Mouse (Mus musculus): ENCODE measurements around the gene Rgs14. TPM values are rescaled to one million over a fixed set of nuclear protein-coding genes. Genes with fewer than 3 reads are reported as not detected.

The Rgs14 gene
- polyA plus RNA-seq (2012; rRNA removed) (1.4 and 1.6 TPM in 2 replicates), polyA plus RNA-seq (2014; fragmentation: Nextera tagmentation; extraction: Ambion mirVana) (1.3 and 1.7 TPM in 2 replicates)

DNA sequence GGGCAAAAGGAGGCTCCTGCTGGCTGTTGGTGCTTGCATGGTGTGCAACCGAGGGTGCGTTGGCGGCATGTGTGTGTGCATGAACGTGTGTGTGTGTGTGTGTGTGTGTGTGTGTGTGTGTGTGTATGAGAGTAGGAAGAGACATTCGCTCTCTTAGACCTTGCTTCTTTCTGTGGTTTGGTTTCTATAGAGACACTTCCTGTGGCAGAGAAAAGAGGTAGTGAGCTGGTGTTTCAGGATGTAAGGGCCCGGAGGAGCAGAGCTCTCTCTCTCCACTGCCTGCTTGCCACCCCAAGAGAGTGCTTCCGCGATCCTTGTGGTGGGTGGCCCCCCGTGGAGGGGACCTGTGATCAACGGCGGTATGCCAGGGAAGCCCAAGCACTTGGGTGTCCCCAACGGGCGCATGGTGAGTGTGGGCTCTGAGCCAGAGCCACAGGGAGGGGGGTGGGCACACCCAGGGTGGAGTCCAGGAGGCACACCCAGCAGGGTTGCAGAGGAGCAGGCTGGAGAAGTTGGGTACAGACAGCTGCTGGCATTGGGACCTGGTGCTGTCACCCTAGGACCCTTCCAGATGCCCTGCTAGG, at the start of gene Rgs14:
Gene Rgs14, plus strand, starts transcription at position 202 of the 584 bp plus-strand sequence.
- peak; percentile 85 for ATAC-seq (ENCODE audit: insufficient read depth)
- peak in 1 of 3 experiments; percentile 27 for DNase-seq (ENCODE audit: low read depth in 3 of 3, low spot score in 3 of 3)
- H3K36me3 ChIP-seq (replicated peaks; ENCODE audit: control insufficient read depth, insufficient read depth, low read depth) = no peaks in the 10 kb centered on the region
- peak within 1 kb of the TSS; percentile 59 for H3K4me2 ChIP-seq (ENCODE audit: low read depth)
- H3K4me1 ChIP-seq (replicated peaks; ENCODE audit: control insufficient read depth in 2 of 2, insufficient read depth in 2 of 2, low read length in 1 of 2) = peaks cover 24 to 28% of the 10 kb centered on the region in 2 experiments
- no peak within 1 kb of the TSS for H3K27ac ChIP-seq
- peak within 1 kb of the TSS; percentile 6 for H3K9ac ChIP-seq (replicated peaks)
- TF ChIP-seq CTCF (IDR thresholded peaks at IDR 0.05; ENCODE audit: low read depth) (no peak), EP300 (IDR thresholded peaks at IDR 0.05; ENCODE audit: low read depth) (no peak)
- no peaks in the 10 kb centered on the region for H3K27me3 ChIP-seq (ENCODE audit: control insufficient read depth, insufficient read depth, low read length)
- peak within 1 kb of the TSS; percentile 31 to 44 for H3K4me3 ChIP-seq (ENCODE audit: insufficient read depth in 1 of 2, low read depth in 2 of 2, low read length in 2 of 2)
- 8% methylated on average over 13 of the region's 13 CpGs for WGBS (ENCODE audit: insufficient replicate concordance)
- no peaks in the 10 kb centered on the region for H3K9me3 ChIP-seq (ENCODE audit: control insufficient read depth, low read length)

DNA sequence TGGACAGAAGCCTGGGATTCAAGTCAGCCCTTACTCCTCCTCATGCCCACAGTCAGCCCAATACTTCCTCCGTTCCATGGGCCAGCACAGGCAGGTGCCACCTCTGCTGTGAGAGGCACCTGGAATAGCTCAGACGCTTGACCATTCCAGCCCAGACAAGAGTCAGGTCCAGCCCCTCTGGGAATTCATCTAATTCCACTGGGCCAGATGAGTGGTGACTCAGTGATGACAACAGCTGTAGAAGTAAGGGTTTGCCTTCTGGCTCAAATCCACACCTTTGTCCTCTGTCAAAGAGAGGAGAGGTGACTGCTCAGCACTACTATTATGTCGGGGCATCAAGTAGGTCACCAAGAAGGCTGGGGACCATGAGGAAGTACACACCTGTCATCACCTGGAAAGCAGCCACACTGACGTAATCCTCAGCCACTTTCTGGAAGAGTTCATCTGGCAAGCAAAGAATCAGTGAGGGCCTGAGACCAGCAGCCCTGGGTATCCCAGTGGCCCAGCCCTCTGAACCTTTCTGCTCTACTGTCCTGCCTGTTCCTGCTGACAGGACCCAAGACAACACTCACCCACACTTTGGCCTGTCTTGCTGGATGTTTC, 49.5 kb upstream of the Rgs14 start, which contains the start of gene Prelid1:
Gene Prelid1, plus strand, starts transcription at position 570 of the 603 bp plus-strand sequence.
- peak within 1 kb of the TSS; percentile 70 to 95 for H3K4me3 ChIP-seq (ENCODE audit: insufficient read depth in 1 of 2, low read depth in 2 of 2, low read length in 2 of 2)
- H3K27me3 ChIP-seq (ENCODE audit: control insufficient read depth, insufficient read depth, low read length) = no peaks in the 10 kb centered on the region
- ATAC-seq (ENCODE audit: insufficient read depth) = no peak
- peaks cover 26% of the 10 kb centered on the region for H3K36me3 ChIP-seq (replicated peaks; ENCODE audit: control insufficient read depth, insufficient read depth, low read depth)
- DNase-seq (ENCODE audit: low read depth in 3 of 3, low spot score in 3 of 3) = no peak
- peaks cover 8 to 17% of the 10 kb centered on the region in 2 experiments for H3K4me1 ChIP-seq (replicated peaks; ENCODE audit: control insufficient read depth in 2 of 2, insufficient read depth in 2 of 2, low read length in 1 of 2)
- 84% methylated on average over 4 of the region's 4 CpGs for WGBS (ENCODE audit: insufficient replicate concordance)
- no peak within 1 kb of the TSS; the same call in none of the 2 replicates for H3K27ac ChIP-seq
- H3K9ac ChIP-seq (replicated peaks) = peak within 1 kb of the TSS; percentile 79
- peak within 1 kb of the TSS; percentile 76 for H3K4me2 ChIP-seq (ENCODE audit: low read depth)
- no peaks in the 10 kb centered on the region for H3K9me3 ChIP-seq (ENCODE audit: control insufficient read depth, low read length)
- TF ChIP-seq EP300 (IDR thresholded peaks at IDR 0.05; ENCODE audit: low read depth) (no peak), CTCF (IDR thresholded peaks at IDR 0.05; ENCODE audit: low read depth) (no peak)

DNA sequence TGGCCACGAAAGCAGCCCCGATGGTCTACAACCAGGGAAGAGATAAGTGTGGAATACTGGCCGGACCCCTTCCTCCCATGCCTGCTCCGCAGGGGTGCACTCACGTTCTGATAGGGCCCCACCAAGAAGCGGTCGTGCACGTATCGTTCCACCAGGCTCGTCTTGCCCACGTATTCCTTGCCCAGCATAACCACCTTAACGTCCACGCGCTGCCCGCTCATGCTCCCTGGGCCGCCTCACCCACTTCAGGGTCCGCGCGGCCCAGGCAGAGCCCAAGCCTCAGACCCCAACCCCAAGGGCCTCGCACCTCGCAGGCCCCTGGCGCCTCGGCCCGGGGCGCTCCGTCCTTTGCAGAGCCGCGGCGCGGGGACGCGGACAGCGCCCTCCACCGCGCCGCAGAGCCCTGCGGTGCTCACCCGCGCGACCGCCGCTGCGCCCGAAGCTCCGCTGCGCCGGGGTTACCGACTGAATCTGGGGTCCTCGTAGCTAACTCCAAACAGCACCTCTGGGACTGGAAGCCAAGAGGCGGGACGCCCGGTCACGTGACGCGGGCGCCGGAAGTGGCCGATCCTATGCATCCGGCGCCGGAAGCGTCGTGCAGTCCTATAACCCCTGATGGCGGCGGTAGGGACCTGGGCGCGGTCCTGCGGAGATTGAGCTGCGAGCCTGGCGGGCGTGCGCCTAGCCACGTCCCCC, 48.0 kb upstream of the Rgs14 start, which contains the start of gene Rab24:
Gene Rab24, minus strand, starts transcription at position 513 of the 696 bp plus-strand sequence.
- Histone ChIP-seq H3K27me3 (ENCODE audit: control insufficient read depth, insufficient read depth, low read length) (no peaks in the 10 kb centered on the region), H3K36me3 (replicated peaks; ENCODE audit: control insufficient read depth, insufficient read depth, low read depth) (peaks cover 38% of the 10 kb centered on the region), H3K4me3 (ENCODE audit: insufficient read depth in 1 of 2, low read depth in 2 of 2, low read length in 2 of 2) (peak within 1 kb of the TSS; percentile 70 to 95), H3K9ac (replicated peaks) (peak within 1 kb of the TSS; percentile 79), H3K4me2 (ENCODE audit: low read depth) (peak within 1 kb of the TSS; percentile 76), H3K27ac (peak within 1 kb of the TSS; percentile 75), H3K9me3 (ENCODE audit: control insufficient read depth, low read length) (no peaks in the 10 kb centered on the region), H3K4me1 (replicated peaks; ENCODE audit: control insufficient read depth in 2 of 2, insufficient read depth in 2 of 2, low read length in 1 of 2) (peaks cover 8 to 17% of the 10 kb centered on the region in 2 experiments)
- ATAC-seq (ENCODE audit: insufficient read depth) (peak; percentile 91), DNase-seq (ENCODE audit: low read depth in 3 of 3, low spot score in 3 of 3) (peak; percentile 81 to 85 (median 81))
- no peak for TF ChIP-seq EP300 (IDR thresholded peaks at IDR 0.05; ENCODE audit: low read depth)
- TF ChIP-seq CTCF (IDR thresholded peaks at IDR 0.05; ENCODE audit: low read depth) = no peak; the same call in none of the 2 replicates
- WGBS (ENCODE audit: insufficient replicate concordance) = under 1% methylated on average over 73 of the region's 73 CpGs

DNA sequence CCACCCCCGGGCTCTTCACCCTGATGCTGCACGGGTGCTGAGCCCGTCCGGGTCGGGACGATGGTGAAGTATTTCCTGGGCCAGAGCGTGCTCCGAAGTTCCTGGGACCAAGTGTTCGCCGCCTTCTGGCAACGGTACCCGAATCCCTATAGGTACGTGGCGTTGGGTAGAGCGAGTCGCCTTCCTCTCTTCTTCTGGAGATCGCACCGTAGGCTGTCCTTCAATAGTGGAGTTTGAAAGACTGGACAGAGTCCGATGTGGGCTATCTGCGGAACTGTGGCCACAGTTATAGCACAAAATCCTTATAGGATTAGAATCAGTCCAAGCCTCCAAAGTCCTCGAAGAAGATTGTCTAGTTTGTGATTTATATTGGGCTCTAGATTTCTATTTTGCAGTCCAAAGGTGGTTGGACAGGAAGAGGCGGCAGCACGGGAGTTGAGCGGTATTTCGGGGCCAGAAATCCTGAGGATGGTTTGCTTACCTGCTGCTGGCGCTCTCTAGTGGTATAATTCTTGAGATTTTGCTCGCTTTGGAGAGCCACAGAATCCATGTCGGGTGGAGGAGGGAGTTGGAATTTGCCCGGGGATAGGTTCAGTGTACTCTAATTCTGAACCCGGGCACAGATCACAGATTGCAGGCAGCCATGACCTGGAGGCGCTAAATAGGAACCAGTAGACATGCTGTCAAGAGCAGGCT, 47.3 kb upstream of the Rgs14 start:
- peaks cover 37% of the 10 kb centered on the region for H3K36me3 ChIP-seq (replicated peaks; ENCODE audit: control insufficient read depth, insufficient read depth, low read depth)
- WGBS (ENCODE audit: insufficient replicate concordance) = under 1% methylated on average over 31 of the region's 31 CpGs
- ATAC-seq (ENCODE audit: insufficient read depth) (peak; percentile 27), DNase-seq (ENCODE audit: low read depth in 3 of 3, low spot score in 3 of 3) (peak in 2 of 3 experiments; percentile 42 to 56)
- H3K27me3 ChIP-seq (ENCODE audit: control insufficient read depth, insufficient read depth, low read length) = no peaks in the 10 kb centered on the region
- TF ChIP-seq EP300 (IDR thresholded peaks at IDR 0.05; ENCODE audit: low read depth) (no peak), CTCF (IDR thresholded peaks at IDR 0.05; ENCODE audit: low read depth) (peak; percentile 69)
- H3K27ac ChIP-seq = peak overlapping the region; percentile 75
- peak overlapping the region; percentile 76 for H3K4me2 ChIP-seq (ENCODE audit: low read depth)
- peak overlapping the region; percentile 79 for H3K9ac ChIP-seq (replicated peaks)
- peaks cover 8 to 19% of the 10 kb centered on the region in 2 experiments for H3K4me1 ChIP-seq (replicated peaks; ENCODE audit: control insufficient read depth in 2 of 2, insufficient read depth in 2 of 2, low read length in 1 of 2)
- peak overlapping the region; percentile 70 to 95 for H3K4me3 ChIP-seq (ENCODE audit: insufficient read depth in 1 of 2, low read depth in 2 of 2, low read length in 2 of 2)
- no peaks in the 10 kb centered on the region for H3K9me3 ChIP-seq (ENCODE audit: control insufficient read depth, low read length)

Data from liver, embryonic 14.5 days (tissue).